ENCODE assay signal across 16 mouse cellular contexts in the genomic region with DNA sequence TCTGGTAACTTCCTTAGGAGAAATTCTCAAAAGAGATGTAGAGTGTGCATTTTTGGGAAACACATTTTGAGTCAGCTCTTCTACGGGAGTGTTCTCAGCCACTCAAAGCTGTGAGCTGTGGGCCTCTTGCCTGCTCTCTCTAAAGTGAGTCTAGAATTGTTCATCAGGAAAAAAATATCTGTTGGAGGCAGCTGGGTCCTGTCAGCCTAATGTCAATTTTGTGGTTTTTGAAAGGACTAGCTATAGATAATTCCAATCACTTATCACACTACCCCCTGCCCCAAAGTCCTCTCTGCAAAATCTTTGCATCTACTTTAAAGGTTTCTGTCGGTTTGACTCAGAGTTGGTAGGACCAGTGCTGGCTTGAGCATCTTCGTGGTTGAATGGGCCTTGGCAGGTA.
"Had no signal": no experiment of that assay in that cellular context is flagged by ENCODE, and none has a peak within 500 bp of the region (broad histone marks: within the 10 kb centered on the region; RNA-seq: fewer than 3 reads in every experiment).

No protein-coding gene starts in this region.

- H3K36me3 ChIP-seq: neural tube, embryonic 13.5 days; neural tube, embryonic 15.5 days; stomach, embryonic 15.5 days had no signal

- H3K9me3 ChIP-seq: neural tube, embryonic 13.5 days; neural tube, embryonic 15.5 days; stomach, embryonic 15.5 days had no signal

- H3K27me3 ChIP-seq: neural tube, embryonic 13.5 days; neural tube, embryonic 15.5 days; stomach, embryonic 15.5 days had no signal

- H3K9ac ChIP-seq: neural tube, embryonic 13.5 days; neural tube, embryonic 15.5 days; stomach, embryonic 15.5 days had no signal

- H3K4me1 ChIP-seq: neural tube, embryonic 13.5 days; neural tube, embryonic 15.5 days; stomach, embryonic 15.5 days had no signal

- H3K4me3 ChIP-seq: neural tube, embryonic 13.5 days; neural tube, embryonic 15.5 days; stomach, embryonic 15.5 days had no signal

- H3K27ac ChIP-seq: neural tube, embryonic 13.5 days; neural tube, embryonic 15.5 days; stomach, embryonic 15.5 days; stomach, postnatal 0 days had no signal

- DNase-seq: retina, postnatal 1 day; right cerebral cortex, adult 18-20 months; right cerebral cortex, postnatal 14 days; right cerebral cortex, postnatal 25 days; right cerebral cortex, postnatal 4 days; spleen, adult 18-20 months; thymus, adult 18-20 months; thymus, adult 2 months; thymus, postnatal 14 days; thymus, postnatal 25 days; thymus, postnatal 36 days; thymus, postnatal 4 days had no signal
